Comparison of ENCODE assay signal across 9 mouse cellular contexts in genomic region chr11:97779968-97780701, GRCm38 (mm10). TPM values are rescaled to one million over a fixed set of nuclear protein-coding genes. Genes with fewer than 3 reads are reported as not detected.
A peak's percentile ranks its signal among the peaks of the same experiment; 100 is the strongest.
DNase-seq lines count a peak whose midpoint lies in the region; ATAC-seq and TF ChIP-seq lines count a peak whose summit lies in the region.
"Had no signal": no experiment of that assay in that cellular context is flagged by ENCODE, and none has a peak within 500 bp of the region (broad histone marks: within the 10 kb centered on the region; RNA-seq: fewer than 3 reads in every experiment).

No protein-coding gene starts in this region.

- H3K4me3 ChIP-seq in lung, embryonic 15.5 days: peak overlapping the region; percentile 75
- H3K4me3 ChIP-seq in forebrain, embryonic 11.5 days (ENCODE audit: low read depth, low read length): no peak overlapping the region
- H3K4me3 ChIP-seq in limb, embryonic 15.5 days: peak overlapping the region; percentile 92
- H3K4me3 ChIP-seq in stomach, embryonic 15.5 days (replicated peaks): peak overlapping the region; percentile 79
- no peak overlapping the region for H3K4me3 ChIP-seq in thymus, adult 2 months (ENCODE audit: control insufficient read depth, insufficient read depth, low read length)

- TF ChIP-seq POLR2A in thymus, adult 2 months (IDR thresholded peaks at IDR 0.05; ENCODE audit: control insufficient read depth, extremely low read depth, insufficient read depth, low read length, poor library complexity): no peak

- H3K36me3 ChIP-seq in lung, embryonic 15.5 days: peaks cover 47% of the 10 kb centered on the region
- H3K36me3 ChIP-seq in forebrain, embryonic 11.5 days (ENCODE audit: control insufficient read depth, insufficient read depth, low read length): peaks cover 17% of the 10 kb centered on the region
- peaks cover 52% of the 10 kb centered on the region for H3K36me3 ChIP-seq in limb, embryonic 15.5 days
- peaks cover 36% of the 10 kb centered on the region for H3K36me3 ChIP-seq in stomach, embryonic 15.5 days
- H3K36me3 ChIP-seq in thymus, adult 2 months (ENCODE audit: control insufficient read depth, insufficient read depth, low read length): peaks cover 47% of the 10 kb centered on the region

- peak overlapping the region; percentile 57 for H3K4me2 ChIP-seq in lung, embryonic 15.5 days
- H3K4me2 ChIP-seq in forebrain, embryonic 11.5 days (ENCODE audit: low read depth, low read length, severe bottlenecking): 0 out of 2 replicates have a peak overlapping the region, but pooled peaks have one; percentile 15
- peak overlapping the region; percentile 51 for H3K4me2 ChIP-seq in limb, embryonic 15.5 days
- peak overlapping the region; percentile 60 for H3K4me2 ChIP-seq in stomach, embryonic 15.5 days

- WGBS in lung, embryonic 15.5 days: 79% methylated on average over 2 of the region's 2 CpGs
- WGBS in forebrain, embryonic 11.5 days: 87% methylated on average over 2 of the region's 2 CpGs
- 82% methylated on average over 2 of the region's 2 CpGs for WGBS in limb, embryonic 15.5 days
- 81% methylated on average over 2 of the region's 2 CpGs for WGBS in stomach, embryonic 15.5 days
- WGBS in thymus, adult 2 months: 64% methylated on average over 2 of the region's 2 CpGs

- H3K4me1 ChIP-seq in lung, embryonic 15.5 days: peaks cover 32% of the 10 kb centered on the region
- peaks cover 7% of the 10 kb centered on the region; the same call in 1 of the 2 replicates for H3K4me1 ChIP-seq in forebrain, embryonic 11.5 days (replicated peaks; ENCODE audit: control insufficient read depth, insufficient read depth, low read length)
- H3K4me1 ChIP-seq in limb, embryonic 15.5 days: peaks cover 24% of the 10 kb centered on the region
- H3K4me1 ChIP-seq in stomach, embryonic 15.5 days: peaks cover 13% of the 10 kb centered on the region
- H3K4me1 ChIP-seq in thymus, adult 2 months (replicated peaks; ENCODE audit: control insufficient read depth, insufficient read depth, low read length): peaks cover 6% of the 10 kb centered on the region

- ATAC-seq in lung, embryonic 15.5 days (ENCODE audit: borderline replicate concordance, extremely low read depth, low FRiP score, low TSS enrichment): no peak
- ATAC-seq in forebrain, embryonic 11.5 days (replicated peaks; ENCODE audit: low FRiP score): no peak
- ATAC-seq in limb, embryonic 15.5 days (ENCODE audit: insufficient number of reproducible peaks, low FRiP score, low TSS enrichment, low read depth): no peak
- no peak for ATAC-seq in stomach, embryonic 15.5 days (ENCODE audit: insufficient read depth, low FRiP score, low read depth)
- ATAC-seq in megakaryocyte progenitor cell, adult 5-6 weeks (replicated peaks; ENCODE audit: poor library complexity): no peak

- H3K27me3 ChIP-seq in lung, embryonic 15.5 days: no peaks in the 10 kb centered on the region
- no peaks in the 10 kb centered on the region for H3K27me3 ChIP-seq in forebrain, embryonic 11.5 days (ENCODE audit: control insufficient read depth, insufficient read depth, low read length)
- H3K27me3 ChIP-seq in limb, embryonic 15.5 days: no peaks in the 10 kb centered on the region
- H3K27me3 ChIP-seq in stomach, embryonic 15.5 days (replicated peaks): no peaks in the 10 kb centered on the region
- no peaks in the 10 kb centered on the region for H3K27me3 ChIP-seq in thymus, adult 2 months (ENCODE audit: control insufficient read depth, insufficient read depth, low read length)

- H3K27ac ChIP-seq in lung, embryonic 15.5 days: no peak overlapping the region
- no peak overlapping the region for H3K27ac ChIP-seq in forebrain, embryonic 11.5 days (ENCODE audit: low read depth, low read length)
- H3K27ac ChIP-seq in limb, embryonic 15.5 days: no peak overlapping the region
- no peak overlapping the region for H3K27ac ChIP-seq in stomach, embryonic 15.5 days
- no peak overlapping the region for H3K27ac ChIP-seq in thymus, adult 2 months (ENCODE audit: control insufficient read depth, insufficient read depth, low read length)

- no peaks in the 10 kb centered on the region for H3K9me3 ChIP-seq in lung, embryonic 15.5 days
- H3K9me3 ChIP-seq in forebrain, embryonic 11.5 days (ENCODE audit: control insufficient read depth, low read length): no peaks in the 10 kb centered on the region
- no peaks in the 10 kb centered on the region for H3K9me3 ChIP-seq in limb, embryonic 15.5 days
- no peaks in the 10 kb centered on the region for H3K9me3 ChIP-seq in stomach, embryonic 15.5 days

- no peak for DNase-seq in lung, adult 18-20 months
- DNase-seq in forebrain, embryonic 11.5 days (ENCODE audit: low spot score): no peak
- DNase-seq in thymus, adult 2 months: no peak
- DNase-seq: kidney, postnatal 36 days had no signal

- TF ChIP-seq CTCF in thymus, adult 2 months (IDR thresholded peaks at IDR 0.05; ENCODE audit: borderline replicate concordance, control insufficient read depth, extremely low read depth, insufficient read depth, low read length, poor library complexity): no peak

- H3K9ac ChIP-seq in lung, embryonic 15.5 days: peak overlapping the region; percentile 94; the same call in 1 of the 2 replicates
- no peak overlapping the region for H3K9ac ChIP-seq in forebrain, embryonic 11.5 days (ENCODE audit: low read length)
- H3K9ac ChIP-seq in limb, embryonic 15.5 days: no peak overlapping the region
- peak overlapping the region; percentile 92; the same call in 1 of the 2 replicates for H3K9ac ChIP-seq in stomach, embryonic 15.5 days

RNA-seq across cellular contexts. Expression of gene Rpl23, which starts 2.1 kb away (rescaled TPM):
- polyA plus RNA-seq in lung, embryonic 15.5 days (2015; fragmentation: Nextera tagmentation; extraction: Ambion mirVana): 457 and 490 TPM in 2 replicates
- polyA plus RNA-seq in forebrain, embryonic 11.5 days (2014; fragmentation: Nextera tagmentation; extraction: Ambion mirVana): 400 and 454 TPM in 2 replicates
- polyA plus RNA-seq in limb, embryonic 15.5 days (2015; fragmentation: Nextera tagmentation; extraction: Ambion mirVana): 447 and 586 TPM in 2 replicates
- 502 and 526 TPM in 2 replicates for polyA plus RNA-seq in stomach, embryonic 15.5 days (2015; fragmentation: Nextera tagmentation; extraction: Ambion mirVana)
- total RNA-seq in megakaryocyte progenitor cell, adult 5-6 weeks (2015): 1,765 and 1,897 TPM in 2 replicates
- 1,416 and 1,747 TPM in 2 replicates for total RNA-seq in megakaryocyte progenitor cell, adult 5-6 weeks (2017)
- 140 and 154 TPM in 2 replicates for polyA plus RNA-seq in thymus, adult 2 months (2012; rRNA removed)

RNA-seq across cellular contexts. Expression of gene 1700001P01Rik, which starts 4.4 kb away (rescaled TPM):
- polyA plus RNA-seq in lung, embryonic 15.5 days (2015; fragmentation: Nextera tagmentation; extraction: Ambion mirVana): 0.85 TPM in 1 of 2 replicates, not detected in the other
- 0.44 TPM in 1 of 2 replicates, not detected in the other for polyA plus RNA-seq in forebrain, embryonic 11.5 days (2014; fragmentation: Nextera tagmentation; extraction: Ambion mirVana)
- 0.35 TPM in 1 of 2 replicates, not detected in the other for polyA plus RNA-seq in limb, embryonic 15.5 days (2015; fragmentation: Nextera tagmentation; extraction: Ambion mirVana)
- 0.37 and 0.60 TPM in 2 replicates for polyA plus RNA-seq in stomach, embryonic 15.5 days (2015; fragmentation: Nextera tagmentation; extraction: Ambion mirVana)
- total RNA-seq in megakaryocyte progenitor cell, adult 5-6 weeks (2015): 0.64 TPM in 1 of 2 replicates, not detected in the other
- total RNA-seq in megakaryocyte progenitor cell, adult 5-6 weeks (2017): 0.30 TPM in 1 of 2 replicates, not detected in the other
- 0.38 and 0.50 TPM in 2 replicates for polyA plus RNA-seq in thymus, adult 2 months (2012; rRNA removed)
- total RNA-seq: common myeloid progenitor, adult 5-6 weeks had no signal

RNA-seq across cellular contexts. Expression of gene Cwc25, which starts 13.8 kb away (rescaled TPM):
- 15.6 and 18.5 TPM in 2 replicates for polyA plus RNA-seq in lung, embryonic 15.5 days (2015; fragmentation: Nextera tagmentation; extraction: Ambion mirVana)
- polyA plus RNA-seq in forebrain, embryonic 11.5 days (2014; fragmentation: Nextera tagmentation; extraction: Ambion mirVana): 16.3 and 19.5 TPM in 2 replicates
- 17.3 and 19.1 TPM in 2 replicates for polyA plus RNA-seq in limb, embryonic 15.5 days (2015; fragmentation: Nextera tagmentation; extraction: Ambion mirVana)
- polyA plus RNA-seq in stomach, embryonic 15.5 days (2015; fragmentation: Nextera tagmentation; extraction: Ambion mirVana): 14.8 and 16.8 TPM in 2 replicates
- 8.8 and 9.3 TPM in 2 replicates for total RNA-seq in megakaryocyte progenitor cell, adult 5-6 weeks (2015)
- total RNA-seq in megakaryocyte progenitor cell, adult 5-6 weeks (2017): 16.7 and 19.2 TPM in 2 replicates
- polyA plus RNA-seq in thymus, adult 2 months (2012; rRNA removed): 14.9 and 16.6 TPM in 2 replicates

RNA-seq across cellular contexts. Expression of gene Lasp1, which starts 18.7 kb away (rescaled TPM):
- 153 and 160 TPM in 2 replicates for polyA plus RNA-seq in lung, embryonic 15.5 days (2015; fragmentation: Nextera tagmentation; extraction: Ambion mirVana)
- 77.6 and 77.8 TPM in 2 replicates for polyA plus RNA-seq in forebrain, embryonic 11.5 days (2014; fragmentation: Nextera tagmentation; extraction: Ambion mirVana)
- 128 and 131 TPM in 2 replicates for polyA plus RNA-seq in limb, embryonic 15.5 days (2015; fragmentation: Nextera tagmentation; extraction: Ambion mirVana)
- 112 and 122 TPM in 2 replicates for polyA plus RNA-seq in stomach, embryonic 15.5 days (2015; fragmentation: Nextera tagmentation; extraction: Ambion mirVana)
- total RNA-seq in megakaryocyte progenitor cell, adult 5-6 weeks (2015): 40.1 and 47.2 TPM in 2 replicates
- 139 and 201 TPM in 2 replicates for total RNA-seq in megakaryocyte progenitor cell, adult 5-6 weeks (2017)
- polyA plus RNA-seq in thymus, adult 2 months (2012; rRNA removed): 167 and 178 TPM in 2 replicates

RNA-seq across cellular contexts. Expression of gene Pip4k2b, which starts 35.6 kb away (rescaled TPM):
- polyA plus RNA-seq in lung, embryonic 15.5 days (2015; fragmentation: Nextera tagmentation; extraction: Ambion mirVana): 1.6 and 1.8 TPM in 2 replicates
- 1.8 and 1.9 TPM in 2 replicates for polyA plus RNA-seq in forebrain, embryonic 11.5 days (2014; fragmentation: Nextera tagmentation; extraction: Ambion mirVana)
- 1.7 and 2.2 TPM in 2 replicates for polyA plus RNA-seq in limb, embryonic 15.5 days (2015; fragmentation: Nextera tagmentation; extraction: Ambion mirVana)
- 1.4 and 1.5 TPM in 2 replicates for polyA plus RNA-seq in stomach, embryonic 15.5 days (2015; fragmentation: Nextera tagmentation; extraction: Ambion mirVana)
- total RNA-seq in megakaryocyte progenitor cell, adult 5-6 weeks (2015): 16.9 and 17.6 TPM in 2 replicates
- 17.2 and 28.6 TPM in 2 replicates for total RNA-seq in megakaryocyte progenitor cell, adult 5-6 weeks (2017)
- polyA plus RNA-seq in thymus, adult 2 months (2012; rRNA removed): 28.2 and 34.8 TPM in 2 replicates

Comparison
In these comparisons a context has a peak if more than half of its experiments do, and no peak if none do; other contexts are left out.
1. H3K4me3 ChIP-seq: peak in lung, embryonic 15.5 days (single experiment), limb, embryonic 15.5 days (single experiment) and stomach, embryonic 15.5 days (single experiment); none in forebrain, embryonic 11.5 days (single experiment) and thymus, adult 2 months (single experiment).
2. H3K9ac ChIP-seq: peak in lung, embryonic 15.5 days (single experiment) and stomach, embryonic 15.5 days (single experiment); none in forebrain, embryonic 11.5 days (single experiment) and limb, embryonic 15.5 days (single experiment).
3. Peak in every context shown above with its lines, with median percentiles within 50 percentile points of each other: H3K4me2 ChIP-seq.